Mouse (Mus musculus): ENCODE measurements around the gene Tnpo3. TPM values are rescaled to one million over a fixed set of nuclear protein-coding genes. Genes with fewer than 3 reads are reported as not detected.

Tnpo3 gene
- polyA plus RNA-seq, 1 experiment from 2014 or later = 74.9 TPM

DNA sequence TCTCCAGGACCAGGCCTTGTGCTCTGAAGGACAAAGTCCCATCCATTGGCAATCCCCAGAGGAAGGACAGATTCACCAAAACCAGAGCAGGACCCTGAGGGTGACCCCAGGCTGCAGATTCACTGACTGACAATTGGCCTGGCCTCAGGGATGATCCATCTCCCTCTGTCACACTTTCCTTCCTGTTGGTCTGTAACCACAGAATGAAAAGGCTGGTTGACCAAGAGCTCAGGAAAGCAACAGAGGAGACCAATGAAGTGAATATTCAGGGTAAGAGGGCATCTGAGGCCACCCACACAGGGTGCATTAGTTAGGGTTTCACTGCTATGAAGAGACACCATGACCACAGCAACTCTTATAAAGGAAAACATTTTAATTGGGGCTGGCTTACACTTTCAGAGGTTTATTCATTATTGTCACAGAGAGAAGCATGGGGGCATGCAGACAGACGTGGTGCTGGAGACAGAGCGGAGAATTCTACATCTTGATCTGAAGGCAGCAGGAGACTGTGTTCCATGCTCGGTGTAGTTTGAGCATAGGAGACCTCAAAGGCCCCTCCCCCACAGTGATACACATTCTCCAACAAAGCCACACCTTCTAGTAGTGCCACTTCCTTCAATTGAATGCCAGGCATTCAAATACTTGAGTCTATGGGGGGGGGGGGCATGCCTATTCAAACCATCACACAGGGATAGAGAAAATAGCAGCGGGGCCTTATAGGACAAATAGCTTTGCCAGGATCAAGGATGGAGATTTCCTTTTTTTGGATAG is 26.8 kb upstream of the Tnpo3 start:
- 90% methylated on average over 4 of the region's 4 CpGs for WGBS
- Histone ChIP-seq H3K36me3 (no peaks in the 10 kb centered on the region), H3K27ac (replicated peaks) (no peak overlapping the region), H3K9ac (replicated peaks) (no peak overlapping the region), H3K27me3 (replicated peaks) (no peaks in the 10 kb centered on the region; the same call in 1 of the 2 replicates), H3K4me2 (no peak overlapping the region), H3K4me3 (replicated peaks) (no peak overlapping the region), H3K4me1 (peaks cover 8% of the 10 kb centered on the region; the same call in 1 of the 2 replicates), H3K9me3 (replicated peaks) (no peaks in the 10 kb centered on the region)
- no peak for ATAC-seq (ENCODE audit: low FRiP score)

DNA sequence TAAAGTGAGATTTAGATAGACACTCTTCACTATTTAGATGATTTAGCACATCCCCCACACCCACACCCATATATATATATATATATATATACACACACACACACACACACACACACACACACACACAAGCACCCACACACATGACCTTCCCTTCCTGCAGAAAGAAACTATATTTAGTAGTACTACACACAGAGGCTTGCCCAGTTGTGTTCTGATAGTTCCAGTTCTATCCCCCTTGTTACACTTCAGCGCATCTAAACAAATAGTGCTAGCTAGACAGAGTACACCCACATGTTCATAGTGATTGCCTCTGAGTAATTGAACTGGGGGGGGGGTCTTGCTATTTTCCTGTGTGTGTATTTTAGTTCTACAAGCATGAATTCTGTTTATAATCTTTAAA is 24.9 kb upstream of the Tnpo3 start:
- Histone ChIP-seq H3K27me3 (replicated peaks) (no peaks in the 10 kb centered on the region; the same call in 1 of the 2 replicates), H3K4me2 (no peak overlapping the region), H3K9me3 (replicated peaks) (no peaks in the 10 kb centered on the region), H3K36me3 (no peaks in the 10 kb centered on the region), H3K4me3 (replicated peaks) (no peak overlapping the region), H3K9ac (replicated peaks) (no peak overlapping the region), H3K27ac (replicated peaks) (no peak overlapping the region), H3K4me1 (peaks cover 8% of the 10 kb centered on the region; the same call in 1 of the 2 replicates)
- no peak for ATAC-seq (ENCODE audit: low FRiP score)
- WGBS = 90% methylated on average over 1 of the region's 1 CpGs

DNA sequence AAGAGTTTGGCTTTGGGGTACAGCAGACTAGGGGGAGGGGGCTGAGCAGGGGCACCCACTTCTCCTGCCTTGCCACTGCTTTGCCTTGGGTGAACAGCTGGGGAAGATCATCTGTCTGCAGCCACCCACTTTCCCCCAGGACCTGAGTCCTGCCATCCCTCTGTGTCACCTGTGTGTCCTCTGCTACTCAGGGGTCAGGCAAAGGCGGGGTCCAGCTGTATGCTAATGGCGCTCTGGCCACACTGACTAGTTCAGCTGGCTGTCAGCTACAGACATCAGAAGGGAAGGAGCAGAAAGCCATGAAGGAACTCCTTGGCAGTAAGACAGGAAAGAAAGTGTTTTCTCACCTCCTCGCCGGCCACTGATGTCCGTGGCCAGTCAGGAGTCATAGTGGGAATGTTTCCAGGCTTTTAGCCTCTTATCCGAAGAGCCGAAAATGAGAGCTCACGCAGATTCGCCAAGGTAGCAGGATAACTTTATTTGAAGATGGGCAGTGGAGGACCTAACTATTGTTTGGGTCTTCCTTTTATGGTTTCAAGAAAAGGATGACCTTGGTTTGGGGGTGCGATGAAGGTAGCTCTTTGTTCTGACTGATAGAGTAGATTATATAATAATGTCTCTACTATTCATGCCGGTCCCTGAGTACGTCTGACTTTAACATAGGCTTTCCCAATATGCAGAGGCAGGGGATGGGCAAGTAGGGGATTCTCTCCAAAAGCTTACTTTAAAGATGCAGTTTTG is 23.0 kb upstream of the Tnpo3 start:
- no peaks in the 10 kb centered on the region for H3K9me3 ChIP-seq (replicated peaks)
- peaks cover 8% of the 10 kb centered on the region; the same call in 1 of the 2 replicates for H3K4me1 ChIP-seq
- 53% methylated on average over 12 of the region's 12 CpGs for WGBS
- no peak overlapping the region for H3K9ac ChIP-seq (replicated peaks)
- ATAC-seq (ENCODE audit: low FRiP score) = no peak
- H3K27me3 ChIP-seq (replicated peaks) = no peaks in the 10 kb centered on the region
- no peak overlapping the region for H3K4me3 ChIP-seq (replicated peaks)
- H3K36me3 ChIP-seq = no peaks in the 10 kb centered on the region
- H3K27ac ChIP-seq (replicated peaks) = no peak overlapping the region
- H3K4me2 ChIP-seq = no peak overlapping the region

DNA sequence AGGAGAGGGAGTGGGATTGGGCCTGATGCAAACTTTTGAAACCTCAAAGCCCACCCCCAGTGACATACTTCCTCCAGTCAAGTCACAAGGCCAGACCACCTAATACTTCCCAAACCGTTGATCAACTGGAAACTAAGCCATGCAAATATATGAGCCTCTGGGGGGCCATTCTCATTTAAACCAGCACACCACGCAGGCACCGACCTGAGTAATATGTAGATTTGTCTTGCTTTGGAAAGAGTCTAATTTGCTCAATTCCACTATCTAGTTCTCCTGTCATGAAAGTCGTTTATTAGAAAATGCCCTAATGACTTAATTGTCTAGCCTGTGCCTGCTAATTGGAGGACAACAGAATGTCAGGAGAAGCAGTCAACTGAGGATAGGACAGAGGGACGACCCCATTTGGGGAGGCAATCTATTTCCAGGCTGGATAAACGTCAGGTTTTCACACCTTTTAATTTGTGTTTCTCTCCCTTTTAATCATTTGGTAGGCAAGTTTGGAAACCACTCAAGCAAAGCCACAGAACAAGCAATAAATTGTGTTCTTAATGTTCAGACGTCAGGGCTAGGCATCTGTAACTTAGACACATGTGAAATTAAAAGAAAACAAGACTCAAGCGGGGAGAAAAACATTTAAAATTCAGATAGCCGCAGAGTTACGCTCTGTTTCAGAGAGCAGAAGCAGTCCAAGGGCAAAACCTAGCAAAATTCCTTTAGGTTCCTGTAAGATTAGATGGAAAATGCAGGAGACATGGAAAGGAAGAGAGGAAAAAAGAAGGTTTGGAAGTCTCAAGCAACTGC is 22.3 kb upstream of the Tnpo3 start:
- no peaks in the 10 kb centered on the region for H3K27me3 ChIP-seq (replicated peaks)
- H3K4me2 ChIP-seq = no peak overlapping the region
- ATAC-seq (ENCODE audit: low FRiP score) = no peak
- no peak overlapping the region for H3K4me3 ChIP-seq (replicated peaks)
- H3K27ac ChIP-seq (replicated peaks) = no peak overlapping the region
- H3K4me1 ChIP-seq = peaks cover 8% of the 10 kb centered on the region; the same call in 1 of the 2 replicates
- H3K36me3 ChIP-seq = no peaks in the 10 kb centered on the region
- WGBS = 12% methylated on average over 10 of the region's 10 CpGs
- no peaks in the 10 kb centered on the region for H3K9me3 ChIP-seq (replicated peaks)
- no peak overlapping the region for H3K9ac ChIP-seq (replicated peaks)

DNA sequence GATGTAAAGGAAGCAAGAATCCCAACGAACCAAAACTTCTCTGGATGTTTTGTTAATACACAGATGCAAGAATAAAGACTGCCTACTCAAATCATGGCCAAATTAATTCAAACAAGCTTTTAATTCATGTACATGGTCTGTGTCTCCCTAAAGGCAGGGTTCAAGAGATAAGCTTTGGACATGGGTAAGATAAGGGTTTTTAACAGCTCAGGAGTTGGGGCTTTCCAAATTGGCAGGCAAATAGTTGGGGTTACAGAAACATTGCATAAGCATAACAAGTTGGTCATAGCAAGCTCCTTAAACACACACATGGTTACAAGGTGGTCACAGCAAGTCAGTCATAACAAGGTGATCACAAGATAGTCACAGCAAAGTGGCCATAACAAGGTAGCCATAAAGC is 20.5 kb upstream of the Tnpo3 start:
- 87% methylated on average over 1 of the region's 1 CpGs for WGBS

DNA sequence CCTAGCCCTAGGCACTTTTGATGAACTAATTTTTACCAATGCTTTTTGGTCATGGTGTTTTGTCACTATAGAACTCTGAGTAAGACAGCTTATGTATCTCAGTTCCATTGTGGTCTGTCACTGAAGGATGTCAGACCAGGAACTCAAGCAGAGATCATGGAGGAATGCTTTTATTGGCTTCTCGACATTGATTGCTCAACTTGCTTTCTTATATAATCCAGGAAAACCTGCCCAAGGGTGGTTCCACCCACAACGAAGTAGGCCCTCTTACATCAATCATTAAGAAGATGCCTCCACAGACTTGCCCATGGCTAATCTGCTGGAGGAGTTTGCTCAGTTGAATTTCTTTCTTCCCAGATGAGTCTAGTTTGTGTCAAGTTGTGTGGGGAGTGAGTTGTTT is 18.1 kb upstream of the Tnpo3 start:
- Histone ChIP-seq H3K4me3 (replicated peaks) (no peak overlapping the region), H3K4me1 (peaks cover 7% of the 10 kb centered on the region; the same call in 1 of the 2 replicates), H3K27me3 (replicated peaks) (no peaks in the 10 kb centered on the region), H3K9me3 (replicated peaks) (no peaks in the 10 kb centered on the region), H3K36me3 (no peaks in the 10 kb centered on the region), H3K4me2 (no peak overlapping the region), H3K9ac (replicated peaks) (no peak overlapping the region), H3K27ac (replicated peaks) (no peak overlapping the region)
- whole genome bisulfite sequencing = 86% methylated on average over 2 of the region's 2 CpGs
- no peak for ATAC-seq (ENCODE audit: low FRiP score)

More for the DNA sequence above, 20.5 kb upstream of the Tnpo3 start:
- Histone ChIP-seq H3K9me3 (replicated peaks) (no peaks in the 10 kb centered on the region), H3K4me3 (replicated peaks) (no peak overlapping the region), H3K27me3 (replicated peaks) (no peaks in the 10 kb centered on the region), H3K36me3 (no peaks in the 10 kb centered on the region), H3K4me2 (no peak overlapping the region), H3K9ac (replicated peaks) (no peak overlapping the region), H3K27ac (replicated peaks) (no peak overlapping the region), H3K4me1 (peaks cover 8% of the 10 kb centered on the region; the same call in 1 of the 2 replicates)
- ATAC-seq (ENCODE audit: low FRiP score) = no peak

DNA sequence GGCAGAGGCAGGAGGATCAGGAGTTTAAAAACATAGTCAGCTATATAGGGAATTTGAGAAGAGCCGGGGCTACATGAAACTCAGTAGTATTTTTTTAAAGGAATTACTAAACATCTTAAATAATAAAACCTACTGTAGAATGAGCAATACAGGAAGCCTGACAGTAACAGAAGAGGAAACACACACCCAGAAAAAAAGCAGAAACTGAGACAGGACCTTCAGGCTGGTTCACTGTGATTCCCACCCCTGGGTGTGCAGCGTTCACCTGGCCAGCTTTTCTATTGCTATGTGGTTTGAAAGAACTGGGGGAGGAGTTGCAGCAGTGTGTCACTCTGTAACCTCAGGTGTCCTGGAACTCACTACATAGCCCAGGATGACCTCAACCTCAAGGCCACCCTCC is 14.2 kb upstream of the Tnpo3 start:
- Histone ChIP-seq H3K27ac (replicated peaks) (no peak overlapping the region), H3K36me3 (no peaks in the 10 kb centered on the region), H3K4me3 (replicated peaks) (no peak overlapping the region), H3K9me3 (replicated peaks) (no peaks in the 10 kb centered on the region), H3K4me1 (no peaks in the 10 kb centered on the region), H3K9ac (replicated peaks) (no peak overlapping the region), H3K4me2 (no peak overlapping the region), H3K27me3 (replicated peaks) (no peaks in the 10 kb centered on the region; the same call in 1 of the 2 replicates)
- WGBS = 89% methylated on average over 2 of the region's 2 CpGs
- no peak for ATAC-seq (ENCODE audit: low FRiP score)

DNA sequence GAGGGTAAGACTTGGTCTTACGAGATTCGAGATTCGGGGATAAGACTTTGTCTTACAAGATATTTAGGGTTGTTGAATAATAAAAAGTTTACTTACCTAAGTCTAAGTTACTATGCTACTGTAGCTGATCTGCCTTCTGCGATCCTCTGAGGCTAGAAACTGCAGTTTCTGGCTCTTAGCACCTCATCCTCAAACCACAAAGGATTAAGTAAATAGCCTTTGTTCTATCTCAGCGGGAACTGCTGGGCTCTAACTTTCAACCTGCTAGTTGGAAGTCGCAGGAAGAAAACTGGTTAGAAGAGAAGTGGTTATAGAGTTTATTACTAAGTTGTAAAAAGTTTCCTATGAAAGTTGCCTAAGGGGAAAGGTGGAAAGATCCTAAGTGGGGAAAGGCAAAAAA is 12.6 kb upstream of the Tnpo3 start:
- no peak for ATAC-seq (ENCODE audit: low FRiP score)
- no peak overlapping the region for H3K27ac ChIP-seq (replicated peaks)
- H3K9ac ChIP-seq (replicated peaks) = no peak overlapping the region
- H3K4me3 ChIP-seq (replicated peaks) = no peak overlapping the region
- H3K9me3 ChIP-seq (replicated peaks) = no peaks in the 10 kb centered on the region
- H3K4me2 ChIP-seq = no peak overlapping the region
- no peaks in the 10 kb centered on the region for H3K36me3 ChIP-seq
- no peaks in the 10 kb centered on the region for H3K4me1 ChIP-seq
- H3K27me3 ChIP-seq (replicated peaks) = peaks cover 4% of the 10 kb centered on the region; the same call in 1 of the 2 replicates
- WGBS = 37% methylated on average over 6 of the region's 6 CpGs

DNA sequence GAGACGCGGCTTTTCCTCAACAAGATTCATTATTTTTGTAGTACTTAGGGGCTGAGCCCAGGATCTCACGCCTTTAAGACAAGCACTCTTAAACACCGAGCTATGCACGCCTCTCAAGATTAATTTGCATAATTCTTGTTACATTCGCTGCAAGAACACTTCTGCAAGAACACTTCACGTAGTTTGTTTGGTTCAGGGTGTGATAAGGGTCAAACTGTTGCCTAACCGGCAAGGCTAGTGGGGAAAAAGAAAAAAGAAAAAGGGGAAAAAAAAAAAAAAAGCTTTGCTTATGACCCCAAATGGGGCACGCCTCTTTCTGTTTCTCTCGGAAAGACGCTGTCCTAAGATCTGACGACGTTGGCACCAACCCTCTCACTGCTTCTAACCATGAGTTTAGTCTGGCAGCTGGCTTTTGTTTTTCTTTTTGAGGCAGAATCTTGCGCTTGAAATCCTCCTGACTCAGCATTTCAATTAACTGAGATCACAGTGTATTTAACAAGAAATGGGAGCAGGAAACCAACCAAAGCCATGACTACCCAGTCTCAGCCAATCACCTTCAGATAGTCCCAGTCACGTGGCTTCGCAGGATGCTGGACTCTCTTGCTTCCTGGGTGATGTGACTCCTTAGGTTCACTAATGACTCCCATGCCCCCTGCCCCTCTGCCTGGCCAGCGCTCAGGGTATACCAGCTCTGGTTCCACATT is 11.3 kb upstream of the Tnpo3 start:
- no peaks in the 10 kb centered on the region for H3K4me1 ChIP-seq
- 65% methylated on average over 17 of the region's 17 CpGs for WGBS

DNA sequence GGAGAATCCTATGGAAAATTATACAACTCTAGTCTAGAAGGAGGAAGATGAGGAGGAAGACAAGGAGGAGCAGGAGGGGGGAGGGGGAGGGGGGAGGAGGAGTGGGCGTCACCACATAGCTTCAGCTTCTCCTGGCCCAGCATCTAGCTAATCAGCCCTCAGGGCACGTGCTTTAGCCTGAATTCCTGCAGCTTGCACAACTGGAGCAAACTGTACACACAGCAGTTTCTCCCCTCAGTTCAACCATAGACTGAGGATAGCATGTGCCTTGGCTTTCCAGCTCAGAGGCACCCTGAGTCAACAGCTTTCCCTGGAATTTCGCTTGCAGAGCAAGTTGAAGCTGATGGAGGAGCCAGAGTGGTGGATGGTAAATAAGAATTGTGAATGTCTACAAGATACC is 10.5 kb upstream of the Tnpo3 start:
- WGBS = 54% methylated on average over 3 of the region's 3 CpGs
- no peak overlapping the region for H3K4me3 ChIP-seq (replicated peaks)
- no peaks in the 10 kb centered on the region for H3K9me3 ChIP-seq (replicated peaks)
- no peak overlapping the region for H3K9ac ChIP-seq (replicated peaks)
- no peak overlapping the region for H3K4me2 ChIP-seq
- peaks cover 6% of the 10 kb centered on the region; the same call in 1 of the 2 replicates for H3K27me3 ChIP-seq (replicated peaks)
- H3K36me3 ChIP-seq = no peaks in the 10 kb centered on the region
- no peak for ATAC-seq (ENCODE audit: low FRiP score)
- no peaks in the 10 kb centered on the region for H3K4me1 ChIP-seq
- H3K27ac ChIP-seq (replicated peaks) = no peak overlapping the region

More for the DNA sequence above, 11.3 kb upstream of the Tnpo3 start:
- no peak overlapping the region for H3K27ac ChIP-seq (replicated peaks)
- no peak for ATAC-seq (ENCODE audit: low FRiP score)
- H3K36me3 ChIP-seq = no peaks in the 10 kb centered on the region
- no peaks in the 10 kb centered on the region for H3K9me3 ChIP-seq (replicated peaks)
- H3K9ac ChIP-seq (replicated peaks) = no peak overlapping the region
- no peak overlapping the region for H3K4me3 ChIP-seq (replicated peaks)
- peaks cover 6% of the 10 kb centered on the region; the same call in 1 of the 2 replicates for H3K27me3 ChIP-seq (replicated peaks)
- H3K4me2 ChIP-seq = no peak overlapping the region
